Mouse (Mus musculus) MEL (cell line): ENCODE measurements around the gene Slc25a4. TPM values are rescaled to one million over a fixed set of nuclear protein-coding genes. Genes with fewer than 3 reads are reported as not detected.
A peak's percentile ranks its signal among the peaks of the same experiment; 100 is the strongest.

ENCODE experiments used
- DNase-seq: peaks from one replicate; pipeline ENCODE4 v3.0.0; 2011; ENCODE audit warnings: low read depth, low spot score
- H3K27ac ChIP-seq: 2 replicates; pipeline ENCODE4 v1.5.1; 2012; ENCODE audit warnings: low read depth, mild to moderate bottlenecking, control low read depth, low read length, moderate library complexity; ENCODE audit not compliant: control insufficient read depth
- H3K27me3 ChIP-seq, 2 experiments: fragments of 150-350 bp in 1 of 2; sonication (generic) in 1 of 2; 2 replicates each; pipeline ENCODE4 v1.6.1; 2012; ENCODE audit warnings: low read length in 2 of 2, mild to moderate bottlenecking in 2 of 2, improper control_type of control experiment in 1 of 2, moderate library complexity in 1 of 2; ENCODE audit not compliant: insufficient read depth in 2 of 2, control insufficient read depth in 1 of 2
- H3K36me3 ChIP-seq, 2 experiments: 2 replicates each; pipeline ENCODE4 v1.6.1; 2012 to 2014; ENCODE audit warnings: low read length in 2 of 2, improper control_type of control experiment in 1 of 2, inconsistent platforms in 1 of 2, mild to moderate bottlenecking in 1 of 2; ENCODE audit not compliant: insufficient read depth in 2 of 2, control insufficient read depth in 1 of 2
- H3K4me1 ChIP-seq, 2 experiments: fragments of 150-350 bp in 1 of 2; sonication (generic) in 1 of 2; 2 replicates each; pipeline ENCODE4 v1.6.1; 2012; ENCODE audit warnings: low read length in 2 of 2, improper control_type of control experiment in 1 of 2, mild to moderate bottlenecking in 1 of 2; ENCODE audit not compliant: insufficient read depth in 2 of 2, control insufficient read depth in 1 of 2
- H3K4me3 ChIP-seq, 2 experiments: fragments of 150-350 bp in 1 of 2; sonication (generic) in 1 of 2; 2 replicates each; pipeline ENCODE4 v1.5.1; 2012; ENCODE audit warnings: low read depth in 2 of 2, low read length in 2 of 2, mild to moderate bottlenecking in 2 of 2, moderate library complexity in 2 of 2, control low read depth in 1 of 2, improper control_type of control experiment in 1 of 2; ENCODE audit not compliant: control insufficient read depth in 1 of 2, insufficient read depth in 1 of 2
- H3K79me2 ChIP-seq: 2 replicates; pipeline ENCODE4 v1.6.1; 2012; ENCODE audit warnings: mild to moderate bottlenecking, low read length, moderate library complexity; ENCODE audit not compliant: control insufficient read depth, poor library complexity, insufficient read depth
- H3K9ac ChIP-seq: 2 replicates; pipeline ENCODE4 v1.6.1; 2012; ENCODE audit warnings: low read depth, mild to moderate bottlenecking, control low read depth, low read length, moderate library complexity; ENCODE audit not compliant: control insufficient read depth, poor library complexity, severe bottlenecking
- H3K9me3 ChIP-seq: fragments of 150-350 bp; sonication (generic); replicated peaks from 2 replicates; pipeline ENCODE4 v1.6.1; 2012; ENCODE audit warnings: mild to moderate bottlenecking, low read length, improper control_type of control experiment, moderate library complexity; ENCODE audit not compliant: insufficient read depth
- BHLHE40 ChIP-seq: IDR thresholded peaks from 2 replicates; pipeline ENCODE4 v1.6.1; 2012; ENCODE audit warnings: low read depth, mild to moderate bottlenecking, inconsistent platforms, low read length, improper control_type of control experiment, borderline replicate concordance
- CHD1 ChIP-seq: IDR thresholded peaks from 2 replicates; pipeline ENCODE4 v1.6.1; 2012; ENCODE audit warnings: low read depth, mild to moderate bottlenecking, inconsistent platforms, low read length, improper control_type of control experiment
- CHD2 ChIP-seq: IDR thresholded peaks from 2 replicates; pipeline ENCODE4 v1.6.1; 2011; ENCODE audit warnings: low read length, improper control_type of control experiment
- CTCF ChIP-seq, 3 experiments: IDR thresholded peaks in 2 of 3; conservative IDR thresholded peaks in 1 of 3; 2 replicates each; pipeline ENCODE4 v1.5.1; 2011 to 2012; ENCODE audit warnings: low read length in 3 of 3, low read depth in 2 of 3, mild to moderate bottlenecking in 2 of 3, improper control_type of control experiment in 1 of 3, inconsistent platforms in 1 of 3, mixed read lengths in 1 of 3, moderate library complexity in 1 of 3; ENCODE audit not compliant: control insufficient read depth in 1 of 3, insufficient read depth in 1 of 3, poor library complexity in 1 of 3, severe bottlenecking in 1 of 3
- E2F4 ChIP-seq: IDR thresholded peaks from 2 replicates; pipeline ENCODE4 v1.6.1; 2011; ENCODE audit warnings: low read depth, low read length, improper control_type of control experiment, borderline replicate concordance
- ELF1 ChIP-seq: IDR thresholded peaks from 2 replicates; pipeline ENCODE4 v1.6.1; 2014; ENCODE audit warnings: low read depth, mild to moderate bottlenecking, inconsistent platforms, low read length, improper control_type of control experiment, moderate library complexity
- GABPA ChIP-seq: IDR thresholded peaks from 2 replicates; pipeline ENCODE4 v1.6.1; 2012; ENCODE audit warnings: low read depth, mild to moderate bottlenecking, inconsistent platforms, low read length, improper control_type of control experiment, moderate library complexity
- HCFC1 ChIP-seq: IDR thresholded peaks from 2 replicates; pipeline ENCODE4 v1.6.1; 2012; ENCODE audit warnings: low read depth, mild to moderate bottlenecking, inconsistent platforms, low read length, improper control_type of control experiment, moderate library complexity
- KAT2A ChIP-seq: conservative IDR thresholded peaks from 2 replicates; pipeline ENCODE4 v1.6.1; 2012; ENCODE audit warnings: low read depth, low read length, improper control_type of control experiment, inconsistent platforms
- MEF2A ChIP-seq: IDR thresholded peaks from 2 replicates; pipeline ENCODE4 v1.6.1; 2014; ENCODE audit warnings: low read depth, mild to moderate bottlenecking, inconsistent platforms, low read length, improper control_type of control experiment; ENCODE audit not compliant: poor library complexity, insufficient replicate concordance, severe bottlenecking; ENCODE audit errors: extremely low read depth
- MYC ChIP-seq: IDR thresholded peaks from 2 replicates; pipeline ENCODE4 v1.6.1; 2011; ENCODE audit warnings: low read depth, mild to moderate bottlenecking, low read length, improper control_type of control experiment, moderate library complexity
- NELFE ChIP-seq: IDR thresholded peaks from 2 replicates; pipeline ENCODE4 v1.6.1; 2011; ENCODE audit warnings: low read depth, low read length, improper control_type of control experiment
- NRF1 ChIP-seq: IDR thresholded peaks from 2 replicates; pipeline ENCODE4 v1.6.1; 2014; ENCODE audit warnings: low read depth, mild to moderate bottlenecking, inconsistent platforms, low read length, improper control_type of control experiment, moderate library complexity; ENCODE audit not compliant: poor library complexity, insufficient read depth, severe bottlenecking
- POLR2A ChIP-seq, 2 experiments: IDR thresholded peaks; 2 replicates each; pipeline ENCODE4 v1.6.1; 2011 to 2012; ENCODE audit warnings: low read length in 2 of 2, mild to moderate bottlenecking in 2 of 2, control low read depth in 1 of 2, improper control_type of control experiment in 1 of 2, low read depth in 1 of 2, moderate library complexity in 1 of 2; ENCODE audit not compliant: control insufficient read depth in 1 of 2, insufficient read depth in 1 of 2, poor library complexity in 1 of 2
- POLR2AphosphoS2 ChIP-seq: IDR thresholded peaks from 2 replicates; pipeline ENCODE4 v1.6.1; 2011; ENCODE audit warnings: low read length, improper control_type of control experiment
- POLR2AphosphoS5 ChIP-seq: IDR thresholded peaks from 2 replicates; pipeline ENCODE4 v1.6.1; 2012; ENCODE audit warnings: low read depth, borderline replicate concordance, mild to moderate bottlenecking, inconsistent platforms, low read length, moderate library complexity, mixed read lengths
- RAD21 ChIP-seq: IDR thresholded peaks from 2 replicates; pipeline ENCODE4 v1.6.1; 2011; ENCODE audit warnings: mild to moderate bottlenecking, low read depth, low read length, improper control_type of control experiment
- RCOR1 ChIP-seq: IDR thresholded peaks from 2 replicates; pipeline ENCODE4 v1.6.1; 2012; ENCODE audit warnings: low read depth, mild to moderate bottlenecking, inconsistent platforms, low read length, improper control_type of control experiment
- SIN3A ChIP-seq: IDR thresholded peaks from 2 replicates; pipeline ENCODE4 v1.6.1; 2012; ENCODE audit warnings: low read length, improper control_type of control experiment, inconsistent platforms
- TAL1 ChIP-seq: IDR thresholded peaks from 2 replicates; pipeline ENCODE4 v1.6.1; 2012; ENCODE audit warnings: mild to moderate bottlenecking, inconsistent platforms, low read length, moderate library complexity, mixed read lengths
- TBP ChIP-seq: IDR thresholded peaks from 2 replicates; pipeline ENCODE4 v1.8.0; 2011; ENCODE audit warnings: low read depth, low read length, improper control_type of control experiment
- TCF12 ChIP-seq: IDR thresholded peaks from 2 replicates; pipeline ENCODE4 v1.6.1; 2014; ENCODE audit warnings: low read depth, mild to moderate bottlenecking, inconsistent platforms, low read length, improper control_type of control experiment, moderate library complexity
- UBTF ChIP-seq: IDR thresholded peaks from 2 replicates; pipeline ENCODE4 v1.6.1; 2012; ENCODE audit warnings: low read depth, mild to moderate bottlenecking, inconsistent platforms, low read length, improper control_type of control experiment, moderate library complexity, borderline replicate concordance; ENCODE audit not compliant: insufficient read depth
- USF1 ChIP-seq: IDR thresholded peaks from 2 replicates; pipeline ENCODE4 v1.6.1; 2014; ENCODE audit warnings: low read depth, mild to moderate bottlenecking, inconsistent platforms, low read length, improper control_type of control experiment, moderate library complexity
- USF2 ChIP-seq, 2 experiments: IDR thresholded peaks; 2 replicates each; pipeline ENCODE4 v1.6.1; 2011 to 2012; ENCODE audit warnings: improper control_type of control experiment in 2 of 2, low read length in 2 of 2, borderline replicate concordance in 1 of 2, inconsistent platforms in 1 of 2, low read depth in 1 of 2, mild to moderate bottlenecking in 1 of 2; ENCODE audit not compliant: insufficient read depth in 1 of 2
- ZC3H11A ChIP-seq: IDR thresholded peaks from 2 replicates; pipeline ENCODE4 v1.6.1; 2012; ENCODE audit warnings: low read depth, mild to moderate bottlenecking, inconsistent platforms, low read length, improper control_type of control experiment
- ZKSCAN1 ChIP-seq: IDR thresholded peaks from 2 replicates; pipeline ENCODE4 v1.6.1; 2012; ENCODE audit warnings: low read depth, mild to moderate bottlenecking, inconsistent platforms, low read length, improper control_type of control experiment, moderate library complexity
- ZMIZ1 ChIP-seq: IDR thresholded peaks from 2 replicates; pipeline ENCODE4 v1.6.1; 2012; ENCODE audit warnings: low read depth, mild to moderate bottlenecking, inconsistent platforms, low read length, improper control_type of control experiment, moderate library complexity
- polyA plus RNA-seq, 2 experiments: library from polyadenylated mRNA; stranded (reverse) in 1 of 2; unstranded in 1 of 2; fragments of >175 nt in 1 of 2; fragments of >200 nt in 1 of 2; gene quantifications; 2 replicates each; pipeline versions ENCODE4 v1.2.1 to v1.2.4; 2012; ENCODE audit warnings: low replicate concordance in 2 of 2, low read depth in 1 of 2; ENCODE audit not compliant: insufficient read length in 2 of 2, insufficient read depth in 1 of 2, missing spikeins in 1 of 2
- total RNA-seq: library from RNA; depleted of rRNA; stranded (reverse); fragments of 300-350 nt; gene quantifications from 2 replicates; pipeline ENCODE4 v1.2.3, GENCODE M21; 2012

The Slc25a4 gene
- total and polyA plus RNA-seq, 3 experiments = 188 to 471 (median 311) TPM

- peaks cover 9 to 24% of the 10 kb centered on the region in 2 experiments for H3K36me3 ChIP-seq
- DNase-seq = peak; percentile 8
- no peak overlapping the region for H3K27ac ChIP-seq
- H3K4me1 ChIP-seq = peaks cover 2 to 12% of the 10 kb centered on the region in 2 experiments; a peak in 3 of 4 replicates
- no peak overlapping the region for H3K9ac ChIP-seq
- no peaks in the 10 kb centered on the region for H3K9me3 ChIP-seq
- H3K79me2 ChIP-seq = peaks cover 18% of the 10 kb centered on the region
- H3K27me3 ChIP-seq = no peaks in the 10 kb centered on the region
- H3K4me3 ChIP-seq = no peak overlapping the region
- TF ChIP-seq MEF2A (no peak), CTCF (IDR thresholded peaks at IDR 0.05 in 2 of 3, conservative IDR thresholded peaks at IDR 0.05 in 1 of 3; ENCODE audit: control insufficient read depth in 1 of 3, insufficient read depth in 1 of 3, low read depth in 2 of 3, low read length in 3 of 3, poor library complexity in 1 of 3, severe bottlenecking in 1 of 3) (no peak), ZC3H11A (no peak), MYC (no peak), UBTF (no peak), POLR2A (IDR thresholded peaks at IDR 0.05; ENCODE audit: control insufficient read depth in 1 of 2, insufficient read depth in 1 of 2, low read depth in 1 of 2, low read length in 2 of 2, poor library complexity in 1 of 2) (no peak; a peak in 1 of 4 replicates), ZKSCAN1 (no peak), BHLHE40 (no peak), KAT2A (no peak), E2F4 (no peak), RAD21 (no peak), CHD2 (no peak), TCF12 (no peak), RCOR1 (no peak), ELF1 (no peak), USF1 (no peak), NRF1 (no peak)
Observed at GRCm38 (mm10) chr8:46209057-46209456, 2.0 kb downstream of the Slc25a4 start.

GRCm38 (mm10) chr8:46208354-46208753, 2.7 kb downstream of the Slc25a4 start:
- H3K79me2 ChIP-seq = peaks cover 18% of the 10 kb centered on the region

More at GRCm38 (mm10) chr8:46208354-46208753, 2.7 kb downstream of the Slc25a4 start:
- Histone ChIP-seq H3K27me3 (no peaks in the 10 kb centered on the region), H3K4me3 (no peak overlapping the region), H3K9ac (no peak overlapping the region), H3K9me3 (no peaks in the 10 kb centered on the region), H3K36me3 (peaks cover 9 to 24% of the 10 kb centered on the region in 2 experiments), H3K27ac (no peak overlapping the region), H3K4me1 (peaks cover 2 to 12% of the 10 kb centered on the region in 2 experiments; a peak in 3 of 4 replicates)
- TF ChIP-seq NRF1 = no peak
- TF ChIP-seq SIN3A = no peak
- TF ChIP-seq TCF12 = no peak
- no peak for TF ChIP-seq POLR2AphosphoS2
- TF ChIP-seq HCFC1 = no peak
- no peak for TF ChIP-seq NELFE
- TF ChIP-seq CHD1 = no peak
- no peak for TF ChIP-seq ELF1
- TF ChIP-seq E2F4 = no peak
- no peak for TF ChIP-seq ZC3H11A
- no peak for TF ChIP-seq GABPA
- TF ChIP-seq ZMIZ1 = no peak
- no peak for TF ChIP-seq POLR2AphosphoS5
- no peak for TF ChIP-seq CTCF (IDR thresholded peaks at IDR 0.05 in 2 of 3, conservative IDR thresholded peaks at IDR 0.05 in 1 of 3; ENCODE audit: control insufficient read depth in 1 of 3, insufficient read depth in 1 of 3, low read depth in 2 of 3, low read length in 3 of 3, poor library complexity in 1 of 3, severe bottlenecking in 1 of 3)
- no peak for TF ChIP-seq TBP
- TF ChIP-seq USF2 (IDR thresholded peaks at IDR 0.05; ENCODE audit: borderline replicate concordance in 1 of 2, insufficient read depth in 1 of 2, low read depth in 1 of 2, low read length in 2 of 2) = no peak
- TF ChIP-seq MEF2A = no peak
- TF ChIP-seq POLR2A (IDR thresholded peaks at IDR 0.05; ENCODE audit: control insufficient read depth in 1 of 2, insufficient read depth in 1 of 2, low read depth in 1 of 2, low read length in 2 of 2, poor library complexity in 1 of 2) = no peak; a peak in 1 of 4 replicates
- TF ChIP-seq TAL1 = no peak
- TF ChIP-seq BHLHE40 = no peak
- DNase-seq = peak; percentile 22
